Mouse (Mus musculus) megakaryocyte, embryonic 14.5 days (primary cell): Measurements from ENCODE around the gene Thumpd1. TPM values are rescaled to one million over a fixed set of nuclear protein-coding genes. Genes with fewer than 3 reads are reported as not detected.
"Not testable (repeated sequence)": the region's sequence is repeated elsewhere in the genome, so short reads cannot be mapped to it uniquely, and the experiment has no call there.

Experiments used
- H3K27me3 ChIP-seq: replicated peaks from 2 replicates; pipeline ENCODE3; 2012; ENCODE audit warnings: inconsistent platforms
- H3K36me3 ChIP-seq: replicated peaks from 2 replicates; pipeline ENCODE3; 2012; ENCODE audit warnings: low read length, inconsistent platforms, mixed read lengths
- H3K4me1 ChIP-seq: 2 replicates; pipeline ENCODE4 v1.6.1; 2012; ENCODE audit warnings: inconsistent platforms
- H3K4me3 ChIP-seq: replicated peaks from 2 replicates; pipeline ENCODE3; 2012; ENCODE audit warnings: moderate library complexity, mild to moderate bottlenecking, inconsistent platforms
- H3K9me3 ChIP-seq: 2 replicates; pipeline ENCODE4 v1.6.1; 2012; ENCODE audit warnings: inconsistent platforms
- FLI1 ChIP-seq: IDR thresholded peaks from 2 replicates; pipeline ENCODE4 v1.6.1; 2012; ENCODE audit warnings: low read length, inconsistent platforms, mixed read lengths
- GATA1 ChIP-seq: IDR thresholded peaks from 3 replicates; pipeline ENCODE4 v1.6.1; 2012; ENCODE audit warnings: mixed read lengths, low read length, inconsistent platforms, borderline replicate concordance
- polyA plus RNA-seq: library from polyadenylated mRNA; stranded (reverse); fragments of >175 nt; gene quantifications from 2 replicates; pipeline ENCODE4 v1.2.3, GENCODE M21; 2012; ENCODE audit warnings: low replicate concordance; ENCODE audit not compliant: insufficient read depth

Thumpd1 gene
- polyA plus RNA-seq, 1 experiment, result 12.1 TPM

- Histone ChIP-seq H3K4me1 (peaks cover 6% of the 10 kb centered on the region), H3K9me3 (peaks cover 9% of the 10 kb centered on the region), H3K36me3 (no peaks in the 10 kb centered on the region), H3K4me3 (peak overlapping the region; percentile 62), H3K27me3 (peaks cover 11% of the 10 kb centered on the region)
- TF ChIP-seq FLI1, result no peak
Measured at GRCm38 (mm10) chr7:119744321-119744720, 23.7 kb upstream of the Thumpd1 start.

DNA sequence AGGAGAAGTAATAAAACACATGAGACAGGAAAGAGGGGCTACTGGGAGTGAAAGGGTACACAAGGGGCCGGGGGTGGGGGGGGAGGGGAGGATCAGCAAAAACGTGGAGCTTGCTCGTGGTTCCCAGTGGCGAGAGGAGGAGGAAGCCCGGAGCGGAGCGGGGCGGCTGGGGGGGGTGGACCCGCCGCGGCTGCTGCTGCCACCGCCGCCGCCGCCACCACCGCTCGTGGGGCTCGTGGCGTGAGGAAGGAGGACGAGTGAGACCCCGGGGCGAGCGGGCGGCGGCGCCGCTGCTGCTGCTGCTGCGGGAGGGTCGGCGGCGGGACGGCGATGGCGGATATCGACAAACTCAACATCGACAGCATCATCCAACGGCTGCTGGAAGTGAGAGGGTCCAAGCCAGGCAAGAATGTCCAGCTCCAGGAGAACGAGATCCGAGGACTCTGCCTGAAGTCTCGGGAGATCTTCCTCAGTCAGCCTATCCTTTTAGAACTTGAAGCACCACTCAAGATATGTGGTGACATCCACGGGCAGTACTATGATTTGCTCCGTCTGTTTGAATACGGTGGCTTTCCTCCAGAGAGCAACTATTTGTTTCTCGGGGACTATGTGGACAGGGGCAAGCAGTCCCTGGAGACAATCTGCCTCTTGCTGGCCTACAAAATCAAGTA, 19.3 kb upstream of the Thumpd1 start:
- H3K4me3 ChIP-seq, H3K4me1 ChIP-seq, H3K36me3 ChIP-seq: not testable (repeated sequence)
- Histone ChIP-seq H3K9me3 (peaks cover 24% of the 10 kb centered on the region), H3K27me3 (peaks cover 19% of the 10 kb centered on the region)

DNA sequence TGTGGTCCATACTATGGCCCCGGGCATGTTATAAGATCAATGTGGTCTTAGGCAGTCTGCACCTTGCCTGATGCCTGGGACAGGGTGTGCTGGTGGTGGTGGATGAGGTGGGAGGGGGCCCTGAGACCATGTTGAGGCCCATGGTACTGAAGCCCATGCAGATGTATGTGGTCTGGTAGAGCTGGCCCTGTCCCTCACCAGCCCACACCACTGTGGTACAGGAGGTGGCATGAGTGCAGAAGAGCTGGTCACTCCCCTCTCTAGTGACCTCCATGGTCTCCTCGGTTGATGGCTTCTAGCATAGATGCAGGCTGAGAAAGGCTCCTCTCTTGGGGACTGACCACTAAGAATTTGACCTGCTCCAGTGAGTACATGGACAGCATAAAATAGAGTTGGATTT, 18.3 kb upstream of the Thumpd1 start:
- H3K27me3 ChIP-seq, result peaks cover 15% of the 10 kb centered on the region
- H3K9me3 ChIP-seq, result peaks cover 22% of the 10 kb centered on the region
- H3K4me1 ChIP-seq, result peaks cover 4% of the 10 kb centered on the region; the same call in 1 of the 2 replicates
- H3K4me3 ChIP-seq, result peak overlapping the region; percentile 3
- no peak for TF ChIP-seq FLI1
- no peaks in the 10 kb centered on the region for H3K36me3 ChIP-seq

GRCm38 (mm10) chr7:119731262-119731661, 10.7 kb upstream of the Thumpd1 start:
- H3K27me3 ChIP-seq, H3K4me1 ChIP-seq, H3K4me3 ChIP-seq, H3K36me3 ChIP-seq: not testable (repeated sequence)
- peaks cover 40% of the 10 kb centered on the region for H3K9me3 ChIP-seq

DNA sequence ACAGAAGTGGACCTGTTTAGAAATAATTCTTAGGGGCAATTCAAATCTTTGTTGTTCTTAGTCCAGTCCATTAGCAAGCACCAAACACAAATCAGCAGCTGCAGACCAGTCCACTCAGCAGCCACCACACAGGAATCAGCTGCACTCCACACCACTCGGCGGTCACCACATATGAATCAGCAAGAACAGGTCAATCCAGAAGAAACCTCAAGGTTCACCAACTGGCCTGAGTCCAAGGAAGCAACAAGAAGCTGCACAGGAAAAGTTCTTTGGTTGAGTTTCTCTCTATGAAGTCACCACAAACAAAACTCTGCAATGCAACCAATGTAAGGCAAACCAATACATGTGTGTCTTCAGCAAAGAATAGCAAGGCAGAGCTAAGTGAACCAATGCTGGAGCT, 7.0 kb upstream of the Thumpd1 start:
- H3K27me3 ChIP-seq, result peaks cover 3% of the 10 kb centered on the region
- no peaks in the 10 kb centered on the region for H3K36me3 ChIP-seq
- no peak for TF ChIP-seq FLI1
- no peak for TF ChIP-seq GATA1
- H3K9me3 ChIP-seq, result peaks cover 18% of the 10 kb centered on the region
- H3K4me1 ChIP-seq, result no peaks in the 10 kb centered on the region
- H3K4me3 ChIP-seq, result no peak overlapping the region

DNA sequence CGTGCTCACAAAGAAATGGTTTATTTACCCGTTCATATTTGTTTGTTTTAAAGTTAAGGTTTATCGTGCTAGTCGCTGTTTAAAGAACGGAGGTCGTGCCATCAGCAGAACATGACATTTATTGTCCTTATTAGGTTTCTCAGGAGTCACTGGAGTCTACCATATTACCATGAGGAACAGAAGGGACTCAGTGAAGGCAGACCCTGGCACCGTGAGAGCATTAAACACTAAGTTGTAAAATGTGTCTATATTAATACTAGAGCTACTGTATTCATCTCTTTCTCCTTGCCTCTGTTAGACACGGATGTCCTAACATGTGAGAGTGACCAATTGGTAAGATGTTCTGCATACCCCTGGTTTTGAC, 331 bp upstream of the Thumpd1 start:
- Histone ChIP-seq H3K4me3 (peak overlapping the region; percentile 100), H3K4me1 (peaks cover 16% of the 10 kb centered on the region), H3K9me3 (no peaks in the 10 kb centered on the region), H3K27me3 (no peaks in the 10 kb centered on the region), H3K36me3 (peaks cover 32% of the 10 kb centered on the region)
- TF ChIP-seq GATA1 (no peak), FLI1 (no peak)

- no peak for TF ChIP-seq GATA1
- TF ChIP-seq FLI1, result no peak
- Histone ChIP-seq H3K9me3 (no peaks in the 10 kb centered on the region), H3K36me3 (peaks cover 41% of the 10 kb centered on the region), H3K27me3 (no peaks in the 10 kb centered on the region), H3K4me1 (no peaks in the 10 kb centered on the region; the same call in 1 of the 2 replicates), H3K4me3 (no peak overlapping the region)
Measured at GRCm38 (mm10) chr7:119714111-119714510, 6.5 kb downstream of the Thumpd1 start.

- H3K4me1 ChIP-seq, result no peaks in the 10 kb centered on the region
- H3K9me3 ChIP-seq, result no peaks in the 10 kb centered on the region
- TF ChIP-seq GATA1, result no peak
- TF ChIP-seq FLI1, result no peak
- H3K4me3 ChIP-seq, result no peak overlapping the region
- H3K27me3 ChIP-seq, result peaks cover 2% of the 10 kb centered on the region
- no peaks in the 10 kb centered on the region for H3K36me3 ChIP-seq
Measured at GRCm38 (mm10) chr7:119694926-119695325, 25.7 kb downstream of the Thumpd1 start.

GRCm38 (mm10) chr7:119692302-119692701, 28.3 kb downstream of the Thumpd1 start:
- no peaks in the 10 kb centered on the region for H3K36me3 ChIP-seq
- peaks cover 2% of the 10 kb centered on the region for H3K27me3 ChIP-seq
- no peaks in the 10 kb centered on the region for H3K9me3 ChIP-seq
- H3K4me3 ChIP-seq, result no peak overlapping the region
- TF ChIP-seq FLI1 (no peak), GATA1 (no peak)
- no peaks in the 10 kb centered on the region for H3K4me1 ChIP-seq

GRCm38 (mm10) chr7:119689726-119690125, 30.9 kb downstream of the Thumpd1 start, which contains the start of gene Acsm4:
Acsm4 (plus strand) TSS chr7:119690026.
- no peak within 1 kb of the TSS for H3K4me3 ChIP-seq
- H3K9me3 ChIP-seq, result no peaks in the 10 kb centered on the region
- TF ChIP-seq FLI1, result no peak
- no peak for TF ChIP-seq GATA1
- no peaks in the 10 kb centered on the region for H3K36me3 ChIP-seq
- no peaks in the 10 kb centered on the region for H3K4me1 ChIP-seq
- peaks cover 2% of the 10 kb centered on the region for H3K27me3 ChIP-seq

- no peaks in the 10 kb centered on the region for H3K27me3 ChIP-seq
- H3K36me3 ChIP-seq, result no peaks in the 10 kb centered on the region
- no peak for TF ChIP-seq GATA1
- no peak for TF ChIP-seq FLI1
- no peaks in the 10 kb centered on the region for H3K4me1 ChIP-seq
- no peak overlapping the region for H3K4me3 ChIP-seq
- no peaks in the 10 kb centered on the region for H3K9me3 ChIP-seq
Measured at GRCm38 (mm10) chr7:119682699-119683098, 37.9 kb downstream of the Thumpd1 start.

GRCm38 (mm10) chr7:119680107-119680506, 40.5 kb downstream of the Thumpd1 start:
- H3K27me3 ChIP-seq, result peaks cover 2% of the 10 kb centered on the region
- TF ChIP-seq FLI1 (no peak), GATA1 (no peak)
- H3K36me3 ChIP-seq, result no peaks in the 10 kb centered on the region
- no peaks in the 10 kb centered on the region for H3K4me1 ChIP-seq
- no peaks in the 10 kb centered on the region for H3K9me3 ChIP-seq
- no peak overlapping the region for H3K4me3 ChIP-seq
